Mouse (Mus musculus): Measurements from ENCODE around the gene Cabp4.

- TF ChIP-seq EP300 (IDR thresholded peaks at IDR 0.05; ENCODE audit: low read length) (no peak), MYC (IDR thresholded peaks at IDR 0.05; ENCODE audit: low read depth, low read length) (0 out of 2 replicates have a peak, but pooled peaks have one; percentile 17), CTCF (conservative IDR thresholded peaks at IDR 0.05 in 1 of 2, IDR thresholded peaks at IDR 0.05 in 1 of 2; ENCODE audit: low read depth in 2 of 2, low read length in 2 of 2) (no peak), ZNF384 (IDR thresholded peaks at IDR 0.05; ENCODE audit: low read depth, low read length) (no peak), POLR2AphosphoS2 (IDR thresholded peaks at IDR 0.05; ENCODE audit: low read depth, low read length) (no peak), POLR2A (IDR thresholded peaks at IDR 0.05; ENCODE audit: low read depth, low read length) (peak; percentile 74), MAFK (IDR thresholded peaks at IDR 0.05; ENCODE audit: insufficient replicate concordance, low read length) (no peak), MAZ (IDR thresholded peaks at IDR 0.05; ENCODE audit: low read depth, low read length) (peak; percentile 68; the same call in 1 of the 2 replicates), NRF1 (IDR thresholded peaks at IDR 0.05; ENCODE audit: low read depth, low read length) (peak; percentile 61), NELFE (IDR thresholded peaks at IDR 0.05; ENCODE audit: low read depth, low read length) (peak; percentile 64), ZMIZ1 (IDR thresholded peaks at IDR 0.05; ENCODE audit: low read depth, low read length) (peak; percentile 56; the same call in 1 of the 2 replicates), GABPA (IDR thresholded peaks at IDR 0.05; ENCODE audit: insufficient replicate concordance, low read depth, low read length) (peak; percentile 41; the same call in 1 of the 2 replicates)
Observed at GRCm38 (mm10) chr19:4162646-4163542, 19.1 kb upstream of the Cabp4 start, which contains the start of gene Rps6kb2.

Data from CH12.LX (cell line).